20 mouse cellular contexts compared by ENCODE assay signal in genomic region chr9:109021428-109021827, GRCm38 (mm10). TPM values are rescaled to one million over a fixed set of nuclear protein-coding genes. Genes with fewer than 3 reads are reported as not detected.
DNase-seq lines count a peak whose midpoint lies in the region; ATAC-seq and TF ChIP-seq lines count a peak whose summit lies in the region.
"Had no signal": no experiment of that assay in that cellular context is flagged by ENCODE, and none has a peak within 500 bp of the region (broad histone marks: within the 10 kb centered on the region; RNA-seq: fewer than 3 reads in every experiment).

No protein-coding gene starts in this region.

- H3K4me2 ChIP-seq in forebrain, embryonic 16.5 days (ENCODE audit: low read length), result no peak overlapping the region
- H3K4me2 ChIP-seq: embryonic facial prominence, embryonic 12.5 days had no signal

- H3K27ac ChIP-seq in left cerebral cortex, adult 2 months, result peak overlapping the region; percentile 82
- H3K27ac ChIP-seq in bone marrow, adult 2 months (ENCODE audit: control insufficient read depth, insufficient read depth, low read depth, low read length, poor library complexity), result peak overlapping the region; percentile 89
- no peak overlapping the region for H3K27ac ChIP-seq in cerebellum, adult 2 months (ENCODE audit: insufficient read depth, low read length)
- H3K27ac ChIP-seq in forebrain, embryonic 16.5 days (ENCODE audit: low read length), result no peak overlapping the region
- H3K27ac ChIP-seq: embryonic facial prominence, embryonic 12.5 days; liver, embryonic 14.5 days had no signal

- intact Hi-C loops in left cerebral cortex, adult 2 months (cut with DNase I), result no loop called here

- peaks cover 13% of the 10 kb centered on the region; the same call in 1 of the 2 replicates for H3K4me1 ChIP-seq in bone marrow, adult 2 months (ENCODE audit: control insufficient read depth, insufficient read depth, low read length)
- no peaks in the 10 kb centered on the region for H3K4me1 ChIP-seq in cerebellum, adult 2 months (ENCODE audit: control insufficient read depth, insufficient read depth, low read length)
- H3K4me1 ChIP-seq in forebrain, embryonic 16.5 days (replicated peaks; ENCODE audit: control insufficient read depth, insufficient read depth, low read length), result no peaks in the 10 kb centered on the region
- H3K4me1 ChIP-seq: embryonic facial prominence, embryonic 12.5 days had no signal

- TF ChIP-seq POLR2A in bone marrow, adult 2 months (IDR thresholded peaks at IDR 0.05; ENCODE audit: borderline replicate concordance, control insufficient read depth, low read depth, low read length), result no peak
- no peak for TF ChIP-seq POLR2A in cerebellum, adult 2 months (IDR thresholded peaks at IDR 0.05; ENCODE audit: borderline replicate concordance, insufficient read depth, low read length)

- no peak overlapping the region for H3K4me3 ChIP-seq in left cerebral cortex, adult 2 months
- H3K4me3 ChIP-seq in bone marrow, adult 2 months (replicated peaks; ENCODE audit: control insufficient read depth, low read depth, low read length), result no peak overlapping the region
- H3K4me3 ChIP-seq in cerebellum, adult 2 months (replicated peaks; ENCODE audit: insufficient read depth, low read depth, low read length), result no peak overlapping the region
- no peak overlapping the region for H3K4me3 ChIP-seq in forebrain, embryonic 16.5 days (replicated peaks; ENCODE audit: low read length)
- H3K4me3 ChIP-seq: embryonic facial prominence, embryonic 12.5 days had no signal

- H3K36me3 ChIP-seq in forebrain, embryonic 16.5 days (ENCODE audit: control insufficient read depth, insufficient read depth), result 0 out of 2 replicates have a peak, but pooled peaks cover 2% of the 10 kb centered on the region

- ATAC-seq in monocyte, adult 5-6 weeks (replicated peaks; ENCODE audit: insufficient number of reproducible peaks, low FRiP score, low TSS enrichment, poor library complexity, severe bottlenecking), result peak; percentile 82
- no peak for ATAC-seq in forebrain, embryonic 16.5 days

- H3K9ac ChIP-seq in forebrain, embryonic 16.5 days (replicated peaks; ENCODE audit: low read depth, low read length), result no peak overlapping the region
- H3K9ac ChIP-seq: embryonic facial prominence, embryonic 12.5 days; liver, embryonic 14.5 days had no signal

- no peaks in the 10 kb centered on the region for H3K27me3 ChIP-seq in cerebellum, adult 2 months (ENCODE audit: control insufficient read depth, insufficient read depth, low read length)
- H3K27me3 ChIP-seq in forebrain, embryonic 16.5 days (replicated peaks; ENCODE audit: control insufficient read depth, insufficient read depth, low read length), result no peaks in the 10 kb centered on the region
- H3K27me3 ChIP-seq: embryonic facial prominence, embryonic 12.5 days had no signal

- no peak for DNase-seq in left cerebral cortex, adult 2 months (ENCODE audit: extremely low spot score in 1 of 2, low spot score in 2 of 2)
- DNase-seq in left cerebral cortex, adult 11 months (ENCODE audit: low spot score), result no peak
- peak; percentile 65 to 70 for DNase-seq in B cell, adult 2 months
- no peak for DNase-seq in cerebellum, adult 2 months
- DNase-seq: adrenal gland, postnatal 10 days; gastrocnemius, postnatal 36 days; kidney, adult 11 months; left cerebral cortex, postnatal 4 days; lung, postnatal 14 days; midbrain, embryonic 14.5 days had no signal

- WGBS in bone marrow, adult 2 months, result 21% methylated on average over 4 of the region's 4 CpGs
- 85% methylated on average over 4 of the region's 4 CpGs for WGBS in cerebellum, adult 2 months
- 88% methylated on average over 4 of the region's 4 CpGs for WGBS in forebrain, embryonic 16.5 days

- no peak for TF ChIP-seq CTCF in left cerebral cortex, adult 2 months (IDR thresholded peaks at IDR 0.05)
- no peak for TF ChIP-seq CTCF in bone marrow, adult 2 months (IDR thresholded peaks at IDR 0.05; ENCODE audit: control insufficient read depth, insufficient read depth, low read length)
- no peak for TF ChIP-seq CTCF in cerebellum, adult 2 months (IDR thresholded peaks at IDR 0.05; ENCODE audit: borderline replicate concordance, insufficient read depth, low read depth, low read length)

- no peaks in the 10 kb centered on the region for H3K9me3 ChIP-seq in forebrain, embryonic 16.5 days (ENCODE audit: control insufficient read depth, low read length)
- H3K9me3 ChIP-seq: embryonic facial prominence, embryonic 12.5 days; G1E had no signal

RNA-seq across cellular contexts. Expression of gene Shisa5, which starts 16.9 kb away (rescaled TPM):
- total RNA-seq in left cerebral cortex, adult 2 months (2021), result 10 to 100 TPM; 71.6 to 77.5 TPM
- 69.2 and 133 TPM in 2 replicates for polyA plus RNA-seq in bone marrow, adult 2 months (2011; ENCODE audit: insufficient read depth, insufficient read length, low replicate concordance, missing spikeins)
- total RNA-seq in monocyte, adult 5-6 weeks (2017), result 523 to 1,277 TPM (median 526 TPM) in 3 replicates
- polyA plus RNA-seq in cerebellum, adult 2 months (2012; rRNA removed), result 75.0 and 79.8 TPM in 2 replicates
- 52.4 and 52.7 TPM in 2 replicates for polyA plus RNA-seq in forebrain, embryonic 16.5 days (2015; fragmentation: Nextera tagmentation; extraction: Ambion mirVana)

RNA-seq across cellular contexts. Expression of gene Pfkfb4, which starts 29.9 kb away (rescaled TPM):
- 10 to 100 TPM; 15.8 to 17.7 TPM for total RNA-seq in left cerebral cortex, adult 2 months (2021)
- 15.4 and 35.2 TPM in 2 replicates for polyA plus RNA-seq in bone marrow, adult 2 months (2011; ENCODE audit: insufficient read depth, insufficient read length, low replicate concordance, missing spikeins)
- total RNA-seq in monocyte, adult 5-6 weeks (2017), result 48.6 to 70.1 TPM (median 67.8 TPM) in 3 replicates
- 17.5 and 20.1 TPM in 2 replicates for polyA plus RNA-seq in cerebellum, adult 2 months (2012; rRNA removed)
- polyA plus RNA-seq in forebrain, embryonic 16.5 days (2015; fragmentation: Nextera tagmentation; extraction: Ambion mirVana), result 27.0 and 34.0 TPM in 2 replicates

RNA-seq across cellular contexts. Expression of gene Ucn2, which starts 35.6 kb away (rescaled TPM):
- under 1 TPM; 0.40 to 0.41 TPM for total RNA-seq in left cerebral cortex, adult 2 months (2021)
- polyA plus RNA-seq in bone marrow, adult 2 months (2011; ENCODE audit: insufficient read depth, insufficient read length, low replicate concordance, missing spikeins), result not detected in 2 replicates
- total RNA-seq in monocyte, adult 5-6 weeks (2017), result not detected in 3 replicates
- 0.47 and 0.48 TPM in 2 replicates for polyA plus RNA-seq in cerebellum, adult 2 months (2012; rRNA removed)
- polyA plus RNA-seq in forebrain, embryonic 16.5 days (2015; fragmentation: Nextera tagmentation; extraction: Ambion mirVana), result not detected in 2 replicates
- total RNA-seq: layer of hippocampus, postnatal 25 days had no signal
- polyA plus RNA-seq: G1E; heart, embryonic 14.5 days; hindbrain, embryonic 11.5 days; midbrain, embryonic 14.5 days; thymus, postnatal 0 days had no signal

RNA-seq across cellular contexts. Expression of gene Trex1, which starts 38.1 kb away (rescaled TPM):
- total RNA-seq in left cerebral cortex, adult 2 months (2021), result 10 to 100 TPM; 11.7 to 15.3 TPM
- polyA plus RNA-seq in bone marrow, adult 2 months (2011; ENCODE audit: insufficient read depth, insufficient read length, low replicate concordance, missing spikeins), result 10.1 and 19.5 TPM in 2 replicates
- total RNA-seq in monocyte, adult 5-6 weeks (2017), result 47.4 to 94.7 TPM (median 64.7 TPM) in 3 replicates
- 39.9 and 40.4 TPM in 2 replicates for polyA plus RNA-seq in cerebellum, adult 2 months (2012; rRNA removed)
- 16.1 and 17.9 TPM in 2 replicates for polyA plus RNA-seq in forebrain, embryonic 16.5 days (2015; fragmentation: Nextera tagmentation; extraction: Ambion mirVana)

RNA-seq across cellular contexts. Expression of gene Atrip, which starts 52.5 kb away (rescaled TPM):
- total RNA-seq in left cerebral cortex, adult 2 months (2021), result 10 to 100 TPM; 28.0 to 28.3 TPM
- 5.8 and 10.2 TPM in 2 replicates for polyA plus RNA-seq in bone marrow, adult 2 months (2011; ENCODE audit: insufficient read depth, insufficient read length, low replicate concordance, missing spikeins)
- total RNA-seq in monocyte, adult 5-6 weeks (2017), result 11.1 to 17.6 TPM (median 15.7 TPM) in 3 replicates
- 38.0 and 39.1 TPM in 2 replicates for polyA plus RNA-seq in cerebellum, adult 2 months (2012; rRNA removed)
- polyA plus RNA-seq in forebrain, embryonic 16.5 days (2015; fragmentation: Nextera tagmentation; extraction: Ambion mirVana), result 36.0 and 38.3 TPM in 2 replicates

Comparison
In these comparisons a context has a peak if more than half of its experiments do, and no peak if none do; other contexts are left out.
1. DNase-seq: peak in B cell, adult 2 months (2 of 2); none in left cerebral cortex, adult 2 months (0 of 2), left cerebral cortex, adult 11 months (single experiment) and cerebellum, adult 2 months (0 of 2).
2. H3K27ac ChIP-seq: peak in left cerebral cortex, adult 2 months (single experiment) and bone marrow, adult 2 months (single experiment); none in cerebellum, adult 2 months (single experiment) and forebrain, embryonic 16.5 days (single experiment).